Mouse (Mus musculus) bone marrow macrophage, adult 2 months (primary cell): ENCODE measurements around the gene Dvl1.

Experiments
- CTCF ChIP-seq: IDR thresholded peaks from 2 replicates; pipeline ENCODE4 v1.5.1; 2012; ENCODE audit warnings: low read depth, mild to moderate bottlenecking, low read length, moderate library complexity
- POLR2A ChIP-seq: IDR thresholded peaks from 2 replicates; pipeline ENCODE4 v1.6.1; 2012; ENCODE audit warnings: mild to moderate bottlenecking, low read depth, low read length, borderline replicate concordance

DNA sequence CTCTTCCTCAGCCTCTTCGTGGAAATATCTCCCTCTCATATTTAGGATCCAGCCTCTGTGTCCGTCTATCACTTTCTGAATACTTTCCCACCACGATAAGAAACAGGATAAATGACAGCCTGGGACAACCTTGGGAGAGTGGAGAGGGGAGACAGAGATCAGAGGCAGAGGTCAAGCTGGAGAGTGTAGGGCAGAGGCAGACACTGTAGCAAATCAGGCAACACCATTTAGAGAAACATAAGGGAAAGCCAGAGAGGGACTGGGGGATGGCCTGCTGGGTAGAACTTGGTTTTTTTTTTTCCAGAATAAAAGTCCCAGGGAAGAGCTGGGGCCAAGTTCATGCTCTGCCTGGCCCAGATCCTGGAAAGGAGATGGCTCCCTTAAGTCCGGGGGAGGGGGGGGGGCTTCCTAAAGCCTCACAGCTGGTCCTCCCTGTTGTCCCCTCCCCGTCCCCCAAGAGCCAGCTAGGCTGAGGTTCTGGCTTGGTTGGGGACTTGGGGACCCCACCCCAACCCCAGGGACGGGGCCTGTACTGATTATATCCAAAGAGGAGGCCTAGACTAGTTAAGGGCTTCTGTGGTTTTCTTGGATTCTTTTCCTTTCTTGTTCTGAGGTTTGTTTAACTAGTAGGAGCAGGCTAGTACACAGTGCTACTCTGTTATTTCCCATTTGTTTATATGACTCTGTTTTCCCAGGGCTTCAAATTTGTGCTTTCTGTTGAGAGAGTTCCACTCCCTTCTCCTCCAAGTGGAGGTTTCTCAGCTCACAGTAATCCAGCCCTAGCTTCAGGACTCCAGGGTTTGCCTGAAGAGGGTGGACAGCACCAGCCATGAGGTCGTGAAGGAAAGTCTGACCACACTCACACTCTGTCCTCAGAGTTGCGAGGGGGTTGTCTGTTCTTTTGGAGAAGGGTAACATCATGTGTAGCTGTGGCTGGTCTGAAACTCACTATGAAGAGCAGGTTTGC lies 8.7 kb upstream of the Dvl1 start:
- TF ChIP-seq CTCF, result no peak
- TF ChIP-seq POLR2A, result no peak
